Mouse (Mus musculus): ENCODE results near the gene Pgf. TPM values are rescaled to one million over a fixed set of nuclear protein-coding genes. Genes with fewer than 3 reads are reported as not detected.

Gene Pgf
- polyA plus RNA-seq (2012; rRNA removed) (0.09 and 0.32 TPM in 2 replicates), polyA plus RNA-seq (2014; fragmentation: Nextera tagmentation; extraction: Ambion mirVana) (0.08 and 0.34 TPM in 2 replicates)

DNA sequence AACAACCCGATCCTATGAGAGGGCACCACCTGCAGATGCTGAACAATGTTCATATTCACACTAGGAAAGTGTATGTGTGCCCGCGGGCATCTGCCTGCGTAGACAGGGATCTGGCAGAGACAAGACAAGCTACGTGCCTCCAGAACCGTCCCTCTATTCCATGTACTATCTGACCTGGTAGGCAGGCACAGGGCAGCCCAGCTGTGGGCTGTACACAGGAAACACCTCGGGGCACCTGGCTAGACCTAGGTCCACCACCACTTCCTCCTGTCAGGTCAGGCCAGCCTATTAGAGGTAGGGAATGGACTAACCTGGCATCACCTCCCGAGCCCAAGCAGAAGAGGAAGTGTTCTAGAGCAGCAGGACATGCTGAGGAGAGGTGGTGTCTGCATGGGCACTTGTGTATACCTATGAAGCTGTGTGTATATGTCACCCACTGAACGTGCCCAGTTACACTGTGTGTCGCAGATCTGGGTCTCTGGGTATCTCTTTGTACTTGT is at the start of gene Pgf:
Gene Pgf, minus strand, starts transcription at position 51 of the 500 bp plus-strand sequence.
- ATAC-seq (ENCODE audit: insufficient read depth) = no peak
- H3K27me3 ChIP-seq (ENCODE audit: control insufficient read depth, insufficient read depth, low read length) = peaks cover 11% of the 10 kb centered on the region
- WGBS (ENCODE audit: insufficient replicate concordance) = 45% methylated on average over 10 of the region's 10 CpGs
- no peaks in the 10 kb centered on the region for H3K36me3 ChIP-seq (replicated peaks; ENCODE audit: control insufficient read depth, insufficient read depth, low read depth)
- H3K9me3 ChIP-seq (ENCODE audit: control insufficient read depth, low read length) = no peaks in the 10 kb centered on the region
- TF ChIP-seq EP300 (IDR thresholded peaks at IDR 0.05; ENCODE audit: low read depth) (no peak), CTCF (IDR thresholded peaks at IDR 0.05; ENCODE audit: low read depth) (no peak)
- no peak for DNase-seq (ENCODE audit: low read depth in 3 of 3, low spot score in 3 of 3)
- peaks cover 0 to 3% of the 10 kb centered on the region in 2 experiments; a peak in 1 of 4 replicates for H3K4me1 ChIP-seq (replicated peaks; ENCODE audit: control insufficient read depth in 2 of 2, insufficient read depth in 2 of 2, low read length in 1 of 2)
- H3K27ac ChIP-seq = no peak within 1 kb of the TSS
- no peak within 1 kb of the TSS; the same call in 1 of the 2 replicates for H3K9ac ChIP-seq (replicated peaks)
- H3K4me2 ChIP-seq (ENCODE audit: low read depth) = peak within 1 kb of the TSS; percentile 46
- H3K4me3 ChIP-seq (ENCODE audit: insufficient read depth in 1 of 2, low read depth in 2 of 2, low read length in 2 of 2) = peak within 1 kb of the TSS; percentile 16 to 26; a peak in 2 of 4 replicates

DNA sequence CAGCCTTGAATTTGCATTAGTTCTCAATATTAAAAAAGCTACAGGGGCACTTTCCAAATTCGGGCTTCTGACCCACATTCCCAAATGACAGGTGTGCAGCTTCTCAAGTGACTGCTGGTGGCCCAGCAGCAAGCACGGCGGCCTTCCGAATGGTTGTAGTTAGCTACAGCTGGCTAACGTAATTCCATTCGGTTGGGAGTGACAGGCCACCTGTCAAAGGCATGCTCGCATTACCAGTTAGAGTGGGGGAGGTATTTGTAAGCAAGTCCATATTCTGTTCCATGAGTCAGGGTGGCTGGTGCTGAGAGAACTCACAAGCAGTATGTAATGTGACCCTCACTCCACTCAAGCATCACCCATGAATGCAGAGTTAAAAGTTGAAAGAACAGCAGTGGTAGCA is 49.6 kb upstream of the Pgf start:
- ATAC-seq (ENCODE audit: insufficient read depth) = no peak
- DNase-seq (ENCODE audit: low read depth in 3 of 3, low spot score in 3 of 3) = no peak
- peaks cover 25% of the 10 kb centered on the region for H3K36me3 ChIP-seq (replicated peaks; ENCODE audit: control insufficient read depth, insufficient read depth, low read depth)
- 72% methylated on average over 7 of the region's 7 CpGs for WGBS (ENCODE audit: insufficient replicate concordance)
- H3K4me3 ChIP-seq (ENCODE audit: insufficient read depth in 1 of 2, low read depth in 2 of 2, low read length in 2 of 2) = no peak overlapping the region
- H3K27me3 ChIP-seq (ENCODE audit: control insufficient read depth, insufficient read depth, low read length) = no peaks in the 10 kb centered on the region
- H3K9ac ChIP-seq (replicated peaks) = no peak overlapping the region
- no peak for TF ChIP-seq EP300 (IDR thresholded peaks at IDR 0.05; ENCODE audit: low read depth)
- TF ChIP-seq CTCF (IDR thresholded peaks at IDR 0.05; ENCODE audit: low read depth) = no peak
- H3K9me3 ChIP-seq (ENCODE audit: control insufficient read depth, low read length) = no peaks in the 10 kb centered on the region
- no peaks in the 10 kb centered on the region for H3K4me1 ChIP-seq (replicated peaks; ENCODE audit: control insufficient read depth in 2 of 2, insufficient read depth in 2 of 2, low read length in 1 of 2)
- H3K4me2 ChIP-seq (ENCODE audit: low read depth) = no peak overlapping the region
- H3K27ac ChIP-seq = no peak overlapping the region

DNA sequence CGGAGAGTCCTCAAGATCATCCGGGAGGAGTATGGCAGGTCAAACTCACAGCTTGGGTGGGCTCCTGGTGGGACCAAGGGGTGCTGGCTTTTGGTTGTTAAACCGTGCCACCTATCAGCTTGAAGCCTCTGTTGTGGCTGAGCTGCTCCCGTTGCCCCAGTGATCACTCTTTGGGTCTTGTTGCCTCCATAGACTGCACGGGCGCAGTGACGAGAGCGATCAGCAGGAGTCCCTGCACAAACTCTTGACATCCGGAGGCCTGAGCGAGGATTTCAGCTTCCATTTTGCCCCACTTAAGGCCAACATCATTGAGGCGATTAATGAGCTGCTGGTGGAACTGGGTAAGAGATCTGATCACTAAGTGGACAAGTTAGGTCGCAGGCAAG is 42.3 kb upstream of the Pgf start:
- peak; percentile 17 to 37 (median 28) for DNase-seq (ENCODE audit: low read depth in 3 of 3, low spot score in 3 of 3)
- Histone ChIP-seq H3K9ac (replicated peaks) (peak overlapping the region; percentile 75), H3K4me3 (ENCODE audit: insufficient read depth in 1 of 2, low read depth in 2 of 2, low read length in 2 of 2) (peak overlapping the region; percentile 82 to 87), H3K4me2 (ENCODE audit: low read depth) (peak overlapping the region; percentile 65), H3K4me1 (replicated peaks; ENCODE audit: control insufficient read depth in 2 of 2, insufficient read depth in 2 of 2, low read length in 1 of 2) (peaks cover 4 to 13% of the 10 kb centered on the region in 2 experiments), H3K27me3 (ENCODE audit: control insufficient read depth, insufficient read depth, low read length) (no peaks in the 10 kb centered on the region), H3K9me3 (ENCODE audit: control insufficient read depth, low read length) (no peaks in the 10 kb centered on the region), H3K27ac (peak overlapping the region; percentile 13; the same call in 1 of the 2 replicates), H3K36me3 (replicated peaks; ENCODE audit: control insufficient read depth, insufficient read depth, low read depth) (peaks cover 15% of the 10 kb centered on the region)
- ATAC-seq (ENCODE audit: insufficient read depth) = peak; percentile 4; the same call in 1 of the 2 replicates
- TF ChIP-seq EP300 (IDR thresholded peaks at IDR 0.05; ENCODE audit: low read depth) (no peak), CTCF (IDR thresholded peaks at IDR 0.05; ENCODE audit: low read depth) (peak; percentile 21; the same call in 1 of the 2 replicates)
- 2% methylated on average over 12 of the region's 12 CpGs for WGBS (ENCODE audit: insufficient replicate concordance)

DNA sequence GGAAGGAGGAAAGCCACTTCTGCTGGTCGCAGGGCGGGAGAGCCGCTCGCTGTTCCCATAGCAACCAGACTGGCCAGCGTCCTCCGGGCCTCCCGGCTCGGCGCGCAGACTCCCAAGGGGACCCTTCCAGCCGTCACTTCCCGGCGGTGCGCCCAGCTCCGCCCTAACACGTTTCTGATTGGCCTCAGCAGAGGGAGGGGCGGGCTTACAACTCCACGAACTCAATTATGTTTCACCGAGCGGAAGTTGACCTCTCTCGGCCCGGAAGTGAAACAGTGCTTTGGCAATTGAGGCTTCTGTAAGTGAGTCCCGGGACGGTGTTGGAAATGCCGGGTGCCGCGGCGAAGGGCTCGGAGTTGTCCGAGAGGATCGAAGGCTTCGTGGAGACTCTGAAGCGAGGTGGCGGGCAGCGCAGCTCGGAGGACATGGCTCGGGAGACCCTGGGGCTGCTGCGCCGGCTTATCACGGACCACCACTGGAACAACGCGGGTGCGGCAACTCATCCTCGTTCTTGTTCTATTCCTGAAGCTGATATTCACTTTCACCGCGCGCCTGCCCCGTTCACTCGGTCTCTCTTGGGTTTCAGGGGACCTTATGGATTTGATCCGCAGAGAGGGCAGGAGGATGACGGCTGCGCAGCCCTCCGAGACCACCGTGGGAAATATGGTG is 41.8 kb upstream of the Pgf start, which contains the start of gene Eif2b2:
Gene Eif2b2, plus strand, starts transcription at position 246 of the 669 bp plus-strand sequence.
- Histone ChIP-seq H3K4me3 (ENCODE audit: insufficient read depth in 1 of 2, low read depth in 2 of 2, low read length in 2 of 2) (peak within 1 kb of the TSS; percentile 82 to 87), H3K9ac (replicated peaks) (peak within 1 kb of the TSS; percentile 75), H3K27me3 (ENCODE audit: control insufficient read depth, insufficient read depth, low read length) (no peaks in the 10 kb centered on the region), H3K27ac (peak within 1 kb of the TSS; percentile 13), H3K36me3 (replicated peaks; ENCODE audit: control insufficient read depth, insufficient read depth, low read depth) (peaks cover 12% of the 10 kb centered on the region), H3K4me2 (ENCODE audit: low read depth) (peak within 1 kb of the TSS; percentile 68), H3K9me3 (ENCODE audit: control insufficient read depth, low read length) (no peaks in the 10 kb centered on the region), H3K4me1 (replicated peaks; ENCODE audit: control insufficient read depth in 2 of 2, insufficient read depth in 2 of 2, low read length in 1 of 2) (peaks cover 4 to 13% of the 10 kb centered on the region in 2 experiments)
- TF ChIP-seq EP300 (IDR thresholded peaks at IDR 0.05; ENCODE audit: low read depth) (no peak), CTCF (IDR thresholded peaks at IDR 0.05; ENCODE audit: low read depth) (no peak)
- peak; percentile 100 for ATAC-seq (ENCODE audit: insufficient read depth)
- under 1% methylated on average over 54 of the region's 54 CpGs for WGBS (ENCODE audit: insufficient replicate concordance)
- peak; percentile 95 to 96 (median 96) for DNase-seq (ENCODE audit: low read depth in 3 of 3, low spot score in 3 of 3)

DNA sequence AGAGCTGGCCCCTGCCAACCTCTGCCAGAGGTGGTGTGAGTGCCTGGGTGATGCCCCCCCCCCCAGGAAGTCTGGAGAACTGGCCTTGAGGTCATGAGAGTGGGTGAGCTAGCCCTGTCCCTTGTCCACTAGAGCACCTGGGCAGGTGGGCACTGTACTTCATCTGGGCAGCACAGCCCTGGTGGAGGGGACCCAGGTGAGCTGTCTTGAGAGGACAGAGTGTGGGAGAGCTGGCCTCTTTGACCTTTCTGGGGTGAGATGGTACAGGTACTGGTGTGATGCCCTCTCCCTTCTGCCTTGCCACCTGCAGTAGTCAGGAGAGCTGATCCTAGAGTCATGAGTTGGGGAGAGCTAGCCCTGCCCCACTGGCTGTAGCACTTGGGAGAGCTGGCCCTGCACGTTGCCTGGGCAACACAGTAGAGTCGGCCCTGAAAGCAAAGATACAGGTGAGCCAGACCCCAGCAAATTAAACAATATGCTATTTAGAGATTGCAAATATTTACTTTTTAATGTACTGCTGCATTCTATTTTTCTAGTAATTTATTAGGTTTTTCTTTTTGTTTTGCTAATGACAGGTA is 40.2 kb upstream of the Pgf start:
- H3K27ac ChIP-seq = no peak overlapping the region
- 66% methylated on average over 2 of the region's 2 CpGs for WGBS (ENCODE audit: insufficient replicate concordance)
- H3K36me3 ChIP-seq (replicated peaks; ENCODE audit: control insufficient read depth, insufficient read depth, low read depth) = peaks cover 5% of the 10 kb centered on the region; the same call in 1 of the 2 replicates
- H3K4me2 ChIP-seq (ENCODE audit: low read depth) = no peak overlapping the region
- DNase-seq (ENCODE audit: low read depth in 3 of 3, low spot score in 3 of 3) = no peak
- no peak for ATAC-seq (ENCODE audit: insufficient read depth)
- no peak overlapping the region for H3K4me3 ChIP-seq (ENCODE audit: insufficient read depth in 1 of 2, low read depth in 2 of 2, low read length in 2 of 2)
- no peaks in the 10 kb centered on the region for H3K9me3 ChIP-seq (ENCODE audit: control insufficient read depth, low read length)
- no peaks in the 10 kb centered on the region for H3K27me3 ChIP-seq (ENCODE audit: control insufficient read depth, insufficient read depth, low read length)
- H3K4me1 ChIP-seq (replicated peaks; ENCODE audit: control insufficient read depth in 2 of 2, insufficient read depth in 2 of 2, low read length in 1 of 2) = peaks cover 4 to 13% of the 10 kb centered on the region in 2 experiments
- TF ChIP-seq EP300 (IDR thresholded peaks at IDR 0.05; ENCODE audit: low read depth) (no peak), CTCF (IDR thresholded peaks at IDR 0.05; ENCODE audit: low read depth) (no peak)
- no peak overlapping the region for H3K9ac ChIP-seq (replicated peaks)

Measured in liver, embryonic 14.5 days (tissue).